Mouse (Mus musculus): Measurements from ENCODE around the gene Ust.

Gene Ust

GRCm38 (mm10) chr10:8428787-8429778 lies 89.5 kb downstream of the Ust start:
- no peak for DNase-seq (ENCODE audit: extremely low spot score, low read depth, low spot score)

- no peak for DNase-seq (ENCODE audit: extremely low spot score, low read depth, low spot score)
Observed at GRCm38 (mm10) chr10:8427671-8428364, 90.8 kb downstream of the Ust start.

- DNase-seq (ENCODE audit: extremely low spot score, low read depth, low spot score), result no peak
Observed at GRCm38 (mm10) chr10:8419496-8420009, 99.1 kb downstream of the Ust start.

GRCm38 (mm10) chr10:8415474-8415873 lies 103.2 kb downstream of the Ust start:
- DNase-seq (ENCODE audit: extremely low spot score, low read depth, low spot score), result no peak

GRCm38 (mm10) chr10:8415036-8415435 lies 103.6 kb downstream of the Ust start:
- DNase-seq (ENCODE audit: extremely low spot score, low read depth, low spot score), result no peak

GRCm38 (mm10) chr10:8405141-8405540 lies 113.5 kb downstream of the Ust start:
- DNase-seq (ENCODE audit: extremely low spot score, low read depth, low spot score), result no peak

GRCm38 (mm10) chr10:8392226-8392625 lies 126.4 kb downstream of the Ust start:
- no peak for DNase-seq (ENCODE audit: extremely low spot score, low read depth, low spot score)

GRCm38 (mm10) chr10:8391264-8391748 lies 127.3 kb downstream of the Ust start:
- DNase-seq (ENCODE audit: extremely low spot score, low read depth, low spot score), result no peak

- DNase-seq (ENCODE audit: extremely low spot score, low read depth, low spot score), result no peak
Observed at GRCm38 (mm10) chr10:8388239-8388638, 130.4 kb downstream of the Ust start.

- DNase-seq (ENCODE audit: extremely low spot score, low read depth, low spot score), result no peak
Observed at GRCm38 (mm10) chr10:8369894-8370500, 148.6 kb downstream of the Ust start.

GRCm38 (mm10) chr10:8365816-8366215 lies 152.8 kb downstream of the Ust start:
- DNase-seq (ENCODE audit: extremely low spot score, low read depth, low spot score), result no peak

GRCm38 (mm10) chr10:8364182-8364581 lies 154.4 kb downstream of the Ust start:
- DNase-seq (ENCODE audit: extremely low spot score, low read depth, low spot score), result no peak

- DNase-seq (ENCODE audit: extremely low spot score, low read depth, low spot score), result no peak
Observed at GRCm38 (mm10) chr10:8363281-8363680, 155.3 kb downstream of the Ust start.

GRCm38 (mm10) chr10:8358286-8359045 lies 160.2 kb downstream of the Ust start:
- DNase-seq (ENCODE audit: extremely low spot score, low read depth, low spot score), result no peak

GRCm38 (mm10) chr10:8353534-8353933 lies 165.1 kb downstream of the Ust start:
- no peak for DNase-seq (ENCODE audit: extremely low spot score, low read depth, low spot score)

- DNase-seq (ENCODE audit: extremely low spot score, low read depth, low spot score), result no peak
Observed at GRCm38 (mm10) chr10:8350626-8351025, 168.0 kb downstream of the Ust start.

GRCm38 (mm10) chr10:8347497-8347896 lies 171.1 kb downstream of the Ust start:
- DNase-seq (ENCODE audit: extremely low spot score, low read depth, low spot score), result no peak

GRCm38 (mm10) chr10:8342556-8342955 lies 176.1 kb downstream of the Ust start:
- no peak for DNase-seq (ENCODE audit: extremely low spot score, low read depth, low spot score)

GRCm38 (mm10) chr10:8339645-8340428 lies 178.8 kb downstream of the Ust start:
- no peak for DNase-seq (ENCODE audit: extremely low spot score, low read depth, low spot score)

GRCm38 (mm10) chr10:8336601-8337000 lies 182.0 kb downstream of the Ust start:
- DNase-seq (ENCODE audit: extremely low spot score, low read depth, low spot score), result no peak
